Mouse (Mus musculus) hindbrain, embryonic 10.5 days (tissue): ENCODE results near the gene Pcgf5. TPM values are rescaled to one million over a fixed set of nuclear protein-coding genes. Genes with fewer than 3 reads are reported as not detected.
A peak's percentile ranks its signal among the peaks of the same experiment; 100 is the strongest.

Experiments used
- DNase-seq: peaks from one replicate; pipeline ENCODE4 v3.0.0-alpha.2; 2017; ENCODE audit warnings: low spot score
- H3K27ac ChIP-seq: fragments of 300-500 bp; sonication (generic); 2 replicates; pipeline ENCODE4 v1.5.1; 2016; ENCODE audit warnings: mild to moderate bottlenecking, moderate library complexity
- H3K27me3 ChIP-seq: fragments of 300-500 bp; sonication (generic); 2 replicates; pipeline ENCODE4 v1.6.1; 2016; ENCODE audit warnings: mild to moderate bottlenecking; ENCODE audit not compliant: poor library complexity, insufficient read depth, severe bottlenecking
- H3K36me3 ChIP-seq: fragments of 300-500 bp; sonication (generic); 2 replicates; pipeline ENCODE4 v1.6.1; 2016; ENCODE audit warnings: mild to moderate bottlenecking, moderate library complexity
- H3K4me1 ChIP-seq: fragments of 300-500 bp; sonication (generic); replicated peaks from 2 replicates; pipeline ENCODE4 v1.6.1; 2016; ENCODE audit warnings: mild to moderate bottlenecking
- H3K4me3 ChIP-seq: fragments of 300-500 bp; sonication (generic); 2 replicates; pipeline ENCODE4 v1.5.1; 2016; ENCODE audit warnings: mild to moderate bottlenecking, moderate library complexity
- H3K9me3 ChIP-seq: fragments of 300-500 bp; sonication (generic); 2 replicates; pipeline ENCODE4 v1.6.1; 2016; ENCODE audit warnings: mild to moderate bottlenecking, moderate library complexity
- WGBS: fragments of 180-500 bp; shearing (Covaris S2); methylation state at CpG from one replicate; pipeline ENCODE4 v1.1.7; 2016; 5-methylcytosine and 5-hydroxymethylcytosine counted together
- polyA plus RNA-seq: library from polyadenylated mRNA; unstranded; fragments of >200 nt; fragmentation: Nextera tagmentation; extraction: Ambion mirVana; gene quantifications from 2 replicates; pipeline ENCODE4 v1.2.1, GENCODE M21; 2016

Gene Pcgf5
- polyA plus RNA-seq, 1 experiment from 2014 or later = 11.8 TPM

GRCm38 (mm10) chr19:36362541-36362940 is 14.4 kb downstream of the Pcgf5 start:
- H3K27ac ChIP-seq = no peak overlapping the region
- no peak overlapping the region for H3K4me3 ChIP-seq
- H3K9me3 ChIP-seq = no peaks in the 10 kb centered on the region
- H3K27me3 ChIP-seq = no peaks in the 10 kb centered on the region
- no peaks in the 10 kb centered on the region for H3K4me1 ChIP-seq
- WGBS = 94% methylated on average over 5 of the region's 5 CpGs
- DNase-seq = no peak
- H3K36me3 ChIP-seq = no peaks in the 10 kb centered on the region

GRCm38 (mm10) chr19:36364757-36365156 is 16.6 kb downstream of the Pcgf5 start:
- no peaks in the 10 kb centered on the region for H3K4me1 ChIP-seq
- no peaks in the 10 kb centered on the region for H3K27me3 ChIP-seq
- no peak overlapping the region for H3K4me3 ChIP-seq
- no peaks in the 10 kb centered on the region for H3K36me3 ChIP-seq
- H3K27ac ChIP-seq = no peak overlapping the region
- H3K9me3 ChIP-seq = no peaks in the 10 kb centered on the region
- 98% methylated on average over 8 of the region's 8 CpGs for WGBS
- no peak for DNase-seq

- Histone ChIP-seq H3K4me1 (peaks cover 4% of the 10 kb centered on the region; the same call in 1 of the 2 replicates), H3K27me3 (peaks cover 10% of the 10 kb centered on the region; the same call in 1 of the 2 replicates), H3K36me3 (no peaks in the 10 kb centered on the region), H3K4me3 (no peak overlapping the region), H3K27ac (no peak overlapping the region), H3K9me3 (no peaks in the 10 kb centered on the region)
- WGBS = 88% methylated on average over 10 of the region's 10 CpGs
- no peak for DNase-seq
These were observed 23.4 kb downstream of the Pcgf5 start for GRCm38 (mm10) chr19:36371478-36371877.

- Histone ChIP-seq H3K27me3 (peaks cover 10% of the 10 kb centered on the region; the same call in 1 of the 2 replicates), H3K4me3 (no peak overlapping the region), H3K9me3 (no peaks in the 10 kb centered on the region), H3K27ac (no peak overlapping the region), H3K36me3 (no peaks in the 10 kb centered on the region), H3K4me1 (peaks cover 6% of the 10 kb centered on the region)
- DNase-seq = no peak
- WGBS = 41% methylated on average over 6 of the region's 6 CpGs
These were observed 25.0 kb downstream of the Pcgf5 start for GRCm38 (mm10) chr19:36373056-36373621.

GRCm38 (mm10) chr19:36375200-36375783 is 27.2 kb downstream of the Pcgf5 start:
- Histone ChIP-seq H3K4me3 (no peak overlapping the region), H3K27me3 (peaks cover 10% of the 10 kb centered on the region; the same call in 1 of the 2 replicates), H3K27ac (no peak overlapping the region), H3K36me3 (no peaks in the 10 kb centered on the region), H3K9me3 (no peaks in the 10 kb centered on the region), H3K4me1 (peaks cover 9% of the 10 kb centered on the region)
- no peak for DNase-seq
- WGBS = 80% methylated on average over 11 of the region's 11 CpGs

GRCm38 (mm10) chr19:36377729-36378128 is 29.6 kb downstream of the Pcgf5 start:
- no peaks in the 10 kb centered on the region for H3K36me3 ChIP-seq
- no peaks in the 10 kb centered on the region for H3K9me3 ChIP-seq
- no peak overlapping the region for H3K4me3 ChIP-seq
- no peak overlapping the region for H3K27ac ChIP-seq
- H3K4me1 ChIP-seq = peaks cover 9% of the 10 kb centered on the region
- DNase-seq = peak; percentile 15
- H3K27me3 ChIP-seq = peaks cover 10% of the 10 kb centered on the region; the same call in 1 of the 2 replicates
- WGBS = 71% methylated on average over 7 of the region's 7 CpGs

GRCm38 (mm10) chr19:36378511-36379232 is 30.6 kb downstream of the Pcgf5 start:
- 65% methylated on average over 15 of the region's 15 CpGs for WGBS
- Histone ChIP-seq H3K9me3 (no peaks in the 10 kb centered on the region), H3K27me3 (peaks cover 10% of the 10 kb centered on the region; the same call in 1 of the 2 replicates), H3K27ac (no peak overlapping the region), H3K36me3 (no peaks in the 10 kb centered on the region), H3K4me3 (no peak overlapping the region), H3K4me1 (peaks cover 5% of the 10 kb centered on the region)
- no peak for DNase-seq

GRCm38 (mm10) chr19:36382901-36383300 is 34.8 kb downstream of the Pcgf5 start:
- no peaks in the 10 kb centered on the region for H3K9me3 ChIP-seq
- no peaks in the 10 kb centered on the region for H3K36me3 ChIP-seq
- H3K27ac ChIP-seq = no peak overlapping the region
- 94% methylated on average over 3 of the region's 3 CpGs for whole genome bisulfite sequencing
- DNase-seq = no peak
- H3K4me3 ChIP-seq = no peak overlapping the region
- H3K4me1 ChIP-seq = peaks cover 8% of the 10 kb centered on the region
- H3K27me3 ChIP-seq = no peaks in the 10 kb centered on the region

- Histone ChIP-seq H3K4me3 (no peak overlapping the region), H3K4me1 (0 out of 2 replicates have a peak, but pooled peaks cover 4% of the 10 kb centered on the region), H3K36me3 (no peaks in the 10 kb centered on the region), H3K9me3 (no peaks in the 10 kb centered on the region), H3K27me3 (no peaks in the 10 kb centered on the region), H3K27ac (no peak overlapping the region)
- WGBS = 85% methylated on average over 5 of the region's 5 CpGs
- DNase-seq = no peak
These were observed 35.9 kb downstream of the Pcgf5 start for GRCm38 (mm10) chr19:36383977-36384376.

- no peaks in the 10 kb centered on the region for H3K36me3 ChIP-seq
- no peak for DNase-seq
- H3K4me3 ChIP-seq = no peak overlapping the region
- H3K4me1 ChIP-seq = 0 out of 2 replicates have a peak, but pooled peaks cover 4% of the 10 kb centered on the region
- WGBS = 10% methylated on average over 2 of the region's 2 CpGs
- H3K9me3 ChIP-seq = no peaks in the 10 kb centered on the region
- no peaks in the 10 kb centered on the region for H3K27me3 ChIP-seq
- H3K27ac ChIP-seq = no peak overlapping the region
These were observed 36.3 kb downstream of the Pcgf5 start for GRCm38 (mm10) chr19:36384426-36384825.

GRCm38 (mm10) chr19:36388502-36388901 is 40.4 kb downstream of the Pcgf5 start:
- Histone ChIP-seq H3K36me3 (no peaks in the 10 kb centered on the region), H3K4me3 (no peak overlapping the region), H3K27me3 (no peaks in the 10 kb centered on the region), H3K4me1 (0 out of 2 replicates have a peak, but pooled peaks cover 4% of the 10 kb centered on the region), H3K9me3 (no peaks in the 10 kb centered on the region), H3K27ac (no peak overlapping the region)
- WGBS = 83% methylated on average over 5 of the region's 5 CpGs
- DNase-seq = no peak

GRCm38 (mm10) chr19:36390714-36391113 is 42.6 kb downstream of the Pcgf5 start:
- WGBS = 68% methylated on average over 1 of the region's 1 CpGs

GRCm38 (mm10) chr19:36398500-36398899 is 50.4 kb downstream of the Pcgf5 start:
- no peaks in the 10 kb centered on the region for H3K4me1 ChIP-seq
- no peak overlapping the region for H3K4me3 ChIP-seq
- H3K9me3 ChIP-seq = no peaks in the 10 kb centered on the region
- no peaks in the 10 kb centered on the region for H3K36me3 ChIP-seq
- WGBS = 85% methylated on average over 3 of the region's 3 CpGs
- DNase-seq = no peak
- no peaks in the 10 kb centered on the region for H3K27me3 ChIP-seq
- no peak overlapping the region for H3K27ac ChIP-seq

More at GRCm38 (mm10) chr19:36390714-36391113, 42.6 kb downstream of the Pcgf5 start:
- Histone ChIP-seq H3K27me3 (no peaks in the 10 kb centered on the region), H3K36me3 (no peaks in the 10 kb centered on the region), H3K4me3 (no peak overlapping the region), H3K27ac (no peak overlapping the region), H3K4me1 (no peaks in the 10 kb centered on the region), H3K9me3 (no peaks in the 10 kb centered on the region)
- DNase-seq = no peak
